ENCODE assay signal across 8 mouse cellular contexts in genomic region chr1:84695517-84696411, GRCm38 (mm10). TPM values are rescaled to one million over a fixed set of nuclear protein-coding genes. Genes with fewer than 3 reads are reported as not detected.
DNase-seq lines count a peak whose midpoint lies in the region; ATAC-seq and TF ChIP-seq lines count a peak whose summit lies in the region.

Gene Dner, minus strand, starts transcription at chr1:84696221.

- under 1% methylated on average over 58 of the region's 75 CpGs for WGBS in forebrain, embryonic 13.5 days
- under 1% methylated on average over 73 of the region's 75 CpGs for WGBS in heart, embryonic 16.5 days
- WGBS in liver, embryonic 13.5 days (ENCODE audit: insufficient replicate concordance), result 2% methylated on average over 73 of the region's 75 CpGs

- DNase-seq in B cell, adult 2 months, result peak; percentile 24 to 41
- DNase-seq in c-Kit-positive CD71-positive TER-119-positive erythroid progenitor cells, embryonic 14.5 days (ENCODE audit: low spot score), result peak; percentile 17
- DNase-seq in kidney, postnatal 14 days, result peak; percentile 84
- peak; percentile 41 for DNase-seq in liver, embryonic 13.5 days
- DNase-seq in neural tube, embryonic 10.5 days (ENCODE audit: extremely low spot score, low spot score), result peak; percentile 86

- no peak for TF ChIP-seq POLR2A in testis, adult 2 months (IDR thresholded peaks at IDR 0.05; ENCODE audit: control insufficient read depth, low read depth, low read length)

- peak within 1 kb of the TSS; percentile 89 for H3K9ac ChIP-seq in forebrain, embryonic 13.5 days
- no peak within 1 kb of the TSS for H3K9ac ChIP-seq in heart, embryonic 16.5 days (ENCODE audit: low read length)
- H3K9ac ChIP-seq in liver, embryonic 13.5 days, result no peak within 1 kb of the TSS

- no peaks in the 10 kb centered on the region for H3K27me3 ChIP-seq in forebrain, embryonic 13.5 days
- H3K27me3 ChIP-seq in heart, embryonic 16.5 days (ENCODE audit: control insufficient read depth, insufficient read depth, low read length), result peaks cover 26% of the 10 kb centered on the region
- H3K27me3 ChIP-seq in liver, embryonic 13.5 days, result peaks cover 38% of the 10 kb centered on the region
- H3K27me3 ChIP-seq in testis, adult 2 months (ENCODE audit: control insufficient read depth, insufficient read depth, low read length), result no peaks in the 10 kb centered on the region

- no peaks in the 10 kb centered on the region for H3K36me3 ChIP-seq in forebrain, embryonic 13.5 days (ENCODE audit: poor library complexity, severe bottlenecking)
- H3K36me3 ChIP-seq in heart, embryonic 16.5 days (ENCODE audit: control insufficient read depth, insufficient read depth), result no peaks in the 10 kb centered on the region
- H3K36me3 ChIP-seq in liver, embryonic 13.5 days, result no peaks in the 10 kb centered on the region
- H3K36me3 ChIP-seq in testis, adult 2 months (ENCODE audit: control insufficient read depth, insufficient read depth, low read length), result no peaks in the 10 kb centered on the region

- H3K4me1 ChIP-seq in forebrain, embryonic 13.5 days, result peaks cover 11% of the 10 kb centered on the region
- peaks cover 3% of the 10 kb centered on the region; the same call in 1 of the 2 replicates for H3K4me1 ChIP-seq in heart, embryonic 16.5 days (ENCODE audit: control insufficient read depth, insufficient read depth, low read length)
- peaks cover 6% of the 10 kb centered on the region for H3K4me1 ChIP-seq in liver, embryonic 13.5 days (replicated peaks)
- peaks cover 11% of the 10 kb centered on the region for H3K4me1 ChIP-seq in testis, adult 2 months (ENCODE audit: control insufficient read depth, insufficient read depth, low read length)

- H3K4me3 ChIP-seq in forebrain, embryonic 13.5 days, result peak within 1 kb of the TSS; percentile 84
- peak within 1 kb of the TSS; percentile 55 for H3K4me3 ChIP-seq in heart, embryonic 16.5 days (ENCODE audit: low read length)
- peak within 1 kb of the TSS; percentile 43 for H3K4me3 ChIP-seq in liver, embryonic 13.5 days (replicated peaks)
- H3K4me3 ChIP-seq in testis, adult 2 months (ENCODE audit: control insufficient read depth, low read depth, low read length), result peak within 1 kb of the TSS; percentile 48

- no peak for TF ChIP-seq CTCF in testis, adult 2 months (IDR thresholded peaks at IDR 0.05; ENCODE audit: control insufficient read depth, insufficient read depth, insufficient replicate concordance, low read depth, low read length)

- peak; percentile 89 for ATAC-seq in forebrain, embryonic 13.5 days
- ATAC-seq in heart, embryonic 16.5 days (replicated peaks; ENCODE audit: extremely low read depth, insufficient read depth, low FRiP score), result peak; percentile 63
- 0 out of 2 replicates have a peak, but pooled peaks have one; percentile 18 for ATAC-seq in liver, embryonic 13.5 days (ENCODE audit: low read depth)

- H3K4me2 ChIP-seq in forebrain, embryonic 13.5 days, result peak within 1 kb of the TSS; percentile 74
- H3K4me2 ChIP-seq in heart, embryonic 16.5 days (ENCODE audit: low read depth, low read length), result peak within 1 kb of the TSS; percentile 86
- H3K4me2 ChIP-seq in liver, embryonic 13.5 days, result peak within 1 kb of the TSS; percentile 59

- peak within 1 kb of the TSS; percentile 91 for H3K27ac ChIP-seq in forebrain, embryonic 13.5 days
- no peak within 1 kb of the TSS for H3K27ac ChIP-seq in heart, embryonic 16.5 days (ENCODE audit: low read length)
- no peak within 1 kb of the TSS for H3K27ac ChIP-seq in liver, embryonic 13.5 days
- no peak within 1 kb of the TSS for H3K27ac ChIP-seq in testis, adult 2 months (ENCODE audit: control insufficient read depth, insufficient read depth, low read depth, low read length)

- no peaks in the 10 kb centered on the region for H3K9me3 ChIP-seq in forebrain, embryonic 13.5 days (replicated peaks)
- H3K9me3 ChIP-seq in heart, embryonic 16.5 days (replicated peaks; ENCODE audit: control insufficient read depth, low read length), result no peaks in the 10 kb centered on the region
- H3K9me3 ChIP-seq in liver, embryonic 13.5 days (replicated peaks), result no peaks in the 10 kb centered on the region

RNA-seq across cellular contexts. Expression of gene Dner, which starts in this region (rescaled TPM):
- polyA plus RNA-seq in forebrain, embryonic 13.5 days (2015; fragmentation: Nextera tagmentation; extraction: Ambion mirVana), result 98.5 and 115 TPM in 2 replicates
- polyA plus RNA-seq in heart, embryonic 16.5 days (2015; fragmentation: Nextera tagmentation; extraction: Ambion mirVana), result 0.38 and 0.51 TPM in 2 replicates
- polyA plus RNA-seq in liver, embryonic 13.5 days (2015; fragmentation: Nextera tagmentation; extraction: Ambion mirVana), result 0.24 and 0.36 TPM in 2 replicates
- polyA plus RNA-seq in testis, adult 2 months (2012; rRNA removed), result 0.65 and 0.96 TPM in 2 replicates

Comparison
In these comparisons a context has a peak if more than half of its experiments do, and no peak if none do; other contexts are left out.
1. RNA of gene Dner (polyA plus RNA-seq): 98.5 to 115 TPM in forebrain, embryonic 13.5 days; 0.65 to 0.96 TPM in testis, adult 2 months, 0.38 to 0.51 TPM in heart, embryonic 16.5 days and 0.24 to 0.36 TPM in liver, embryonic 13.5 days; every median in the first group is over 10 times any median in the second.
2. Peak in ATAC-seq, H3K4me3 ChIP-seq and H3K4me2 ChIP-seq in heart, embryonic 16.5 days; RNA of the gene not detected or under 1 TPM.
3. Peak in DNase-seq, ATAC-seq, H3K4me3 ChIP-seq and H3K4me2 ChIP-seq in liver, embryonic 13.5 days; RNA of the gene not detected or under 1 TPM.
4. DNase-seq: peak in every context shown above with its lines; median percentile 86 in neural tube, embryonic 10.5 days; 84 in kidney, postnatal 14 days; 41 in liver, embryonic 13.5 days; 32 in B cell, adult 2 months; 17 in c-Kit-positive CD71-positive TER-119-positive erythroid progenitor cells, embryonic 14.5 days.
5. ATAC-seq: peak in every context shown above with its lines; median percentile 89 in forebrain, embryonic 13.5 days; 63 in heart, embryonic 16.5 days; 18 in liver, embryonic 13.5 days.
6. Peak in every context shown above with its lines, with median percentiles within 50 percentile points of each other: H3K4me2 ChIP-seq and H3K4me3 ChIP-seq.